Mouse (Mus musculus) NIH3T3 (cell line): ENCODE data around the gene Sema3b.
"Not testable (repeated sequence)": the region's sequence is repeated elsewhere in the genome, so short reads cannot be mapped to it uniquely, and the experiment has no call there.

Experiments used
- DNase-seq: peaks from one replicate; pipeline ENCODE4 v3.0.0-alpha.2; 2012; ENCODE audit warnings: low read depth

Gene Sema3b

GRCm38 (mm10) chr9:107590058-107590772 is 18.8 kb downstream of the Sema3b start:
- no peak for DNase-seq

DNA sequence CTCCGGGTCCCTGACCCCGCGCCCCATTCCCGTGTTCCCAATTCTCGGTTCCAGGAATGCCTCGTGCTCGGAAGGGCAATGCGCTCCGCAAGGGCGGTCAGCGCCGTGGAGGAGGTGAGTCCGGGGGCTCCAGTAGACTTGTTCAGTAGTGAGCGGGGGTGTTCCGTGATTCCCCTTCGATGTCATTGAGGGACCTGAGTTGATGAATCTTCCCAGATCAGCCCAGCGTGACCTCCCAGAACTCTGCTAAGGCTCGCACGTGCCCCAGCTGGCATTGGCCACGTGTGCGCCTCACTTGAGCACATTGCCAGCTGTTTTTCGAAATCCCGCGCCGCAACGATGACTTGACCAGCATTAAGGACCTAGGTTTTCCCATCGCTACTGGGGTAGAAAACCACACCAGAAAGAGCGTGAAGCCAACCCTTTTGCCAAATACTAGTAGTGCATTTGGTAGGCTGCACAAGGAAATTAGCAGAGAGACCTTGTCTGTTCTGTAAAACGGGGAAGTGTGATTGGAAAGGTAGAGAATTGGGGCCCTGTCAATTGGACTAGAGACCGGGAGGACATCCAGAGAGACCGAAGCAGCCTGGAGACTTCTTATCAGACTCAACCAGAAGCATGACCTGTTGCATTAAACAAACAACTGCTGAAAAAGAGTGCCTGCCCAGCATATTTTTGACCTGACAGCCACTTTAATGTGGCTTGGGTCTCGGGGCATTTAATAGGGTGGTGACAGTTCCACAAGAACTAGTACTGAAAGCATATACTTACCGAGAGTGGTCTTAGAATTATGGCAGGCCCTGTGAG is 21.0 kb downstream of the Sema3b start:
- peak; percentile 71 for DNase-seq

DNA sequence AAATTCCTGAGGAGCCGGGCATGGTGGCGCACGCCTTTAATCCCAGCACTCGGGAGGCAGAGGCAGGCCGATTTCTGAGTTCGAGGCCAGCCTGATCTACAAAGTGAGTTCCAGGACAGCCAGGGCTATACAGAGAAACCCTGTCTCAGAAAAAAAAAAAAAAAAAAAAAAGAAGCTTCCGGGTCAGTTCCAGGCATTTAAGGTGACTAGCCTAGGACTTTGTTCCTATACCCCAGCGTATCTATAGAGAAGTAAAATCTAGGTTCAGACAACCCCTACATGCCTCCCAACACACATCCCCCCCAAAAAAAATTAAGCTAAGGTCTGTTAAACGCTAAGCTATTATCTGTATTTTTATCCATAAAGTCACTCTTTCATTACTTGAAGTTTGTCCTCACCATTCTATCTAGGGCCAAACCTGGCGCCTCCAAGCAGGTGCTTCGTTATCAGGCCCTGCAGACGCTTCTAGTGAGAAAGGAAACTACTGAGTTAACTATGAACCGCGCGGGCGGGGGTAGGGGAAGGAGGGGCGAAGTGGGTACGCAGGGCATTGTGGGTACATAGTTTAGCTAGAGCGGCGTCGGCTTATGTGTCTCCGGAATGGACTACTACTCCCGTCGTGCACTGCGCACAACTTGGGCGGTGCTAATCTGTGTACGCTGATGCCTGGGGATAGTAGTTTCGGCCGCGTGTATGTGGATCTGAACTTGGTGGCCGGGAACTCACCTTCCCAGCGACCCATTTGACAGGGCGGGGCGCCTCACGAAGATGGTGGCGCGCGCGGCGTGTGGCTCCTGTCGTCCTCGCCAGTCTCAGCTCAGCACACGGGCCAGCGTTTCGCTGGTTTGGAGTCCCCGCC is 21.8 kb downstream of the Sema3b start, which contains the start of gene Ifrd2:
Gene Ifrd2 (plus strand): TSS at position 669 of the 859 bp plus-strand sequence.
- peak; percentile 95 for DNase-seq

- no peak for DNase-seq
Measured at GRCm38 (mm10) chr9:107586504-107586903, 22.5 kb downstream of the Sema3b start.

- DNase-seq, result no peak
Measured at GRCm38 (mm10) chr9:107583174-107583573, 25.9 kb downstream of the Sema3b start.

DNA sequence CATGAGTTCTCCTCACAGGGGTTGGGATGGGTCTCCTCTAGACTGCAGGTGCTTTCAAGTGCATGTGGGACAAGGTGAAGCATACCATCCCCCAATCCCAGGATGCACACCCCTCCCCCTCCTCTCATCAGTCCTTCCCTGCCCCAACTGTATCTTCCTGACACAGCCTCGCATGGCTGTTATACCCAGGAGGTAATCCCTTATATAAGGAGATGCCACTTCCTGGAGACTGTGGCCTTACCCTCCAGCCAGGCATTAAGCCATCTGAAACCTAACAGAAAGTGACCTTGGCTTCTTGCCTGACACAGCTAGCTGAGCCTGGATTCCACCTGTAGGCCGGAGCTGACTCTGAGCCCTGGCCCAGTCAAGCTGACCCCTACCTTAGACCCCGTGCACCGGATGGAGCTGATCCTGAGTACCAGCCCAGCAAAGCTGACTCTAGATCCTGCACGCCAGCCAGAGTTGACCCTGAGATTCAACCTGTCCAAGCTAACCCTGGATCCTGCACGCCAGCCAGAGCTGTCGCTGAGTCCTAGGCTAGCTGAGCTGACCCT is 26.4 kb downstream of the Sema3b start:
- DNase-seq, result no peak

GRCm38 (mm10) chr9:107581584-107581983 is 27.4 kb downstream of the Sema3b start:
- DNase-seq, result no peak

- DNase-seq, result peak; percentile 90
Measured at GRCm38 (mm10) chr9:107580501-107581317, 28.3 kb downstream of the Sema3b start, which contains the start of gene Hyal3. Hyal3 (plus strand) TSS chr9:107580818.

- peak; percentile 53 for DNase-seq
Measured at GRCm38 (mm10) chr9:107579023-107579900, 29.8 kb downstream of the Sema3b start.

DNA sequence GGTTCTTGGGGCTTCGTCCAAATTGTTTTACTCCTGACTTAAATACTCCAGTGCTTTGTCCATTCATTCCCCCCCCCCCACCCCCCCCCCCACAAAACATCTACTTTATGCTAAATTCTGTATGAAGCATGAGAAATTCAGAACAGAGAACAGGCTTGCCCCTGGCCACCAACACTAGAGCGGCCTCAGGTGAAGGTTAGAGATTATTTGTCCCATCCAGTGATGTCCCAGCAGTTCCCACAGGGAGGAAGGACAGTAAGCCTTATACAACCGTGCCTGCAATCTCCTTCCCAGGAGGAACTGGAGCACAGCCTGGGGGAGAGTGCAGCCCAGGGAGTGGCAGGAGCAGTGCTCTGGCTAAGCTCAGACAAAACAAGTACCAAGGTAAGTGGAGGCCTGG is 30.4 kb downstream of the Sema3b start, which contains the start of gene Naa80:
Gene Naa80 (plus strand): TSS at position 301 of the 400 bp plus-strand sequence.
- DNase-seq, result no peak

DNA sequence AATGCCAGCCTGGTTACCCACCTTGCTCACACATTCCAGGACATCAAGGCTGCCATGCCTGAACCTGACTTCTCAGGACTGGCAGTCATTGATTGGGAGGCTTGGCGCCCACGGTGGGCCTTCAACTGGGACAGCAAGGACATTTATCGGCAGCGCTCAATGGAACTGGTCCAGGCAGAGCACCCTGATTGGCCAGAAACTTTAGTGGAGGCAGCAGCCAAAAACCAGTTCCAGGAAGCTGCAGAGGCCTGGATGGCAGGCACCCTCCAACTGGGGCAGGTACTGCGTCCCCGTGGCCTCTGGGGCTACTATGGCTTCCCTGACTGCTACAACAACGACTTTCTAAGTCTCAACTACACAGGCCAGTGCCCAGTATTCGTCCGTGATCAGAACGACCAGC is 31.2 kb downstream of the Sema3b start:
- no peak for DNase-seq

- peak; percentile 86 for DNase-seq
Measured at GRCm38 (mm10) chr9:107576357-107577107, 32.5 kb downstream of the Sema3b start, which contains the start of gene Hyal1. Hyal1 (plus strand) TSS chr9:107576927.

- peak; percentile 59 for DNase-seq
Measured at GRCm38 (mm10) chr9:107575579-107576356, 33.3 kb downstream of the Sema3b start.

DNA sequence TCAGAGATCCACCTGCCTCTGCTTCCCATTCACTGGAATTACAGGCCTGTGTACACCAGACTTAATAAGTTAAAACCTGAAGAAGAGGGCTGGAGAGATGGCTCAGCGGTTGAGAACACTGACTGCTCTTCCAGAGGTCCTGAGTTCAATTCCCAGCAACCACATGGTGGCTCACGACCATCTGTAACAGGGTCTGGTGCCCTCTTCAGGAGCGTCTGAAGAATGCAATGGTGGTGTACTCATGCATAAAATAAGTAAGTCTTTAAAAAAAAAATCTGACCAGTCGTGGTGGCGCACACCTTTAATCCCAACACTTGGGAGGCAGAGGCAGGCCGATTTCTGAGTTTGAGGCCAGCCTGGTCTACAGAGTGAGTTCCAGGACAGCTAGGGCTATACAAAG is 35.3 kb downstream of the Sema3b start:
- not testable (repeated sequence) for DNase-seq

GRCm38 (mm10) chr9:107572327-107572662 is 36.7 kb downstream of the Sema3b start:
- no peak for DNase-seq

DNA sequence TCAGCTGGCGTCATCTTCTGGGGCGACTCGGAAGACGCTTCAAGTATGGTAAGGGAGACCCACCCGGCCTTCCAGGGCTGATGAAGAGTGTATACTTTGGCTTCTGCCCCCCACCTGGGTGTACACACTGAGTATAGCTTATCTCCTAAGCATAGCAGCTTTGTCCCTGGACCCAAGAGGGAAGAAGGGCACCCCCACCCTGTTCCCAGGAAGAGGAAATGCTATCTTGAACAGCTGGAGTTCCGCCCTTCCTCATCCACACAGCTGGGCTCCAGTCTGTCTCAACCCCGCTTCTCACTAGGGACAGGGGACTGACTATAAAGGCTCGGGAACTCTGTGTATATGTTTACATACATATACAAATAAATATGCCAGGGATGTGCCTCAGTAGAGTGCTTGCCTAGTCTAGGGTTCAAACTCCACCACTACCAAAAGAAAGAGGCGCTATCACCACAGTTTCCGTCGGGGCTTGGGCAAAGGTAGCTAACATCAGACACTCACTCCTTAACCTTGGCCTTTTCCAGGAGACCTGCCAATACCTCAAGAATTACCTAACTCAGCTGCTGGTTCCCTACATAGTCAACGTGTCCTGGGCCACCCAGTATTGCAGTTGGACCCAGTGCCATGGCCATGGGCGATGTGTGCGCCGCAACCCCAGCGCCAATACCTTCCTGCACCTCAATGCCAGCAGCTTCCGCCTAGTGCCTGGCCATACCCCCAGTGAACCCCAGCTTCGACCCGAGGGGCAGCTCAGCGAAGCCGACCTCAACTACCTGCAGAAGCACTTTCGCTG is 37.3 kb downstream of the Sema3b start:
- no peak for DNase-seq

DNA sequence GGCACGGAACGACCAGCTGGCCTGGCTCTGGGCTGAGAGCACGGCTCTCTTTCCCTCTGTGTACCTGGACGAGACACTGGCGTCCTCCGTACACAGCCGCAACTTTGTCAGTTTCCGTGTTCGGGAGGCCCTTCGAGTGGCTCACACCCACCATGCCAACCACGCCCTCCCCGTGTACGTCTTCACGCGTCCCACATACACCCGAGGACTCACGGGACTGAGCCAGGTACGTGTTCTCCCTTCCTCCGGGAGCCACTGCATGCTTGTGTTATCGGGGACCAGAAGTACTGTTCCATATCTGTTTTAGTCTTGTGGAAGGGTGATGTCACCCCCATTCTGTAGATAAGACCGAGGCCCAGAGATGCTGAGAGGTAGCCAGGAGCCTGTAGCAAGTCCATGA is 38.2 kb downstream of the Sema3b start:
- no peak for DNase-seq

GRCm38 (mm10) chr9:107570016-107570415 is 39.0 kb downstream of the Sema3b start:
- DNase-seq, result no peak
